Mouse (Mus musculus) megakaryocyte, adult 5-6 weeks (primary cell): ENCODE data around the gene Gatad2a. TPM values are rescaled to one million over a fixed set of nuclear protein-coding genes. Genes with fewer than 3 reads are reported as not detected.
"Not testable (repeated sequence)": the region's sequence is repeated elsewhere in the genome, so short reads cannot be mapped to it uniquely, and the experiment has no call there.

Source experiments
- ATAC-seq: 2 replicates; pipeline ENCODE4 v1.8.0; 2016; ENCODE audit warnings: mild to moderate bottlenecking, inconsistent platforms; ENCODE audit not compliant: poor library complexity, severe bottlenecking
- total RNA-seq, 2 experiments: library from RNA; stranded (forward) in 1 of 2; stranded (reverse) in 1 of 2; fragments of 153-499, 151-499 nt in 1 of 2; fragments of 221-1000, 200-1000 nt in 1 of 2; gene quantifications; 2 replicates each; pipeline versions ENCODE4 v1.2.3 to v1.2.4; 2015 to 2017

Gatad2a gene
- 50.1 and 62.0 TPM in 2 replicates for total RNA-seq (2015)
- 62.5 and 64.7 TPM in 2 replicates for total RNA-seq (2017)

- peak; percentile 86 for ATAC-seq
Measured at GRCm38 (mm10) chr8:69995776-69996588, at the start of gene Gatad2a. Gene Gatad2a (minus strand): TSS chr8:69996384.

DNA sequence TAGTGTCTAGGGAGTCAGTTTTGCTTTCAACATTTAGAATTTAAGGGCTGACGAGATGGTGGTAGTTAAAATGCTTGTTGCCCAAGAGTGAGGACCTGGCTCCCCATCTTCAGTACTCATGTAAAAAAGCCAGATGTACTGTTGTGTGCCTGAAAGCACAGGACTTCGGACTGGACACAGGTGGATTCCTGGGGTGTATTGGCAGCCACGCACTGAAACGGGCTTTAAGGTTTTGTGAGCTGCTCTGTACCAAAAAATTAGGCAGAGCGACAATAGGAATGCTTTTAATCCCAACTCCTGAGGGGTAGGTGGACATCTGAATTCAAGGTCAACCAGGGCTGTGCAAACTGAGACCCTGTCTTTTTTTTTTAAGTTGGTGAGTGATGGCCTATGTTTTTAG lies 47.8 kb upstream of the Gatad2a start:
- ATAC-seq, result no peak

GRCm38 (mm10) chr8:70042583-70043455 lies 46.6 kb upstream of the Gatad2a start, which contains the start of the genes Mau2 and Sugp1:
Gene Mau2 (minus strand): TSS chr8:70042734.
Gene Sugp1 (plus strand): TSS chr8:70042813.
- ATAC-seq, result peak; percentile 96

- no peak for ATAC-seq
Measured at GRCm38 (mm10) chr8:70041885-70042546, 45.8 kb upstream of the Gatad2a start.

GRCm38 (mm10) chr8:70037994-70038393 lies 41.8 kb upstream of the Gatad2a start:
- no peak for ATAC-seq

- ATAC-seq, result no peak
Measured at GRCm38 (mm10) chr8:70030255-70030654, 34.1 kb upstream of the Gatad2a start.

GRCm38 (mm10) chr8:70026151-70026550 lies 30.0 kb upstream of the Gatad2a start:
- no peak for ATAC-seq

- ATAC-seq, result no peak
Measured at GRCm38 (mm10) chr8:70023596-70023995, 27.4 kb upstream of the Gatad2a start.

DNA sequence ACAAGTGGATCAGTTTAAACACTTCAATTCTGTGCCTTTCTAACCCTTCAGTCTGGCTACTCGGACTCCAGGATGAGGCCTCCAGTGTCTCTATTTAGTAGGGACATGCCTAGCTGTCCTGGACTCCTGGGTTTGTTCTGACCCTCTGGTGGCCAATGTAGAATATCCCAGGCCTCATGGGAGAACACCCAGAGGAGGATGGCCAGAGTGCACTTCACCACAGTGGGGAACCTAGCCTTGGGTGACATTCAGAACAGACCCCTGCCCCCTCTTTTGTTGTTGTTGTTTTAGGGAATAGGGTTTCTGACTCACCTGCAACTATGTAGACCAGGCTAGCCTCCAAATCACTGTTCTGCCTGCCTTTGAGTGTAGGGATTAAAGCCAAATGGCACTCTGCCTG lies 18.8 kb upstream of the Gatad2a start:
- ATAC-seq, result no peak

- no peak for ATAC-seq
Measured at GRCm38 (mm10) chr8:70012763-70013162, 16.6 kb upstream of the Gatad2a start.

GRCm38 (mm10) chr8:70012350-70012749 lies 16.2 kb upstream of the Gatad2a start:
- no peak for ATAC-seq

GRCm38 (mm10) chr8:70010796-70011195 lies 14.6 kb upstream of the Gatad2a start:
- not testable (repeated sequence) for ATAC-seq

DNA sequence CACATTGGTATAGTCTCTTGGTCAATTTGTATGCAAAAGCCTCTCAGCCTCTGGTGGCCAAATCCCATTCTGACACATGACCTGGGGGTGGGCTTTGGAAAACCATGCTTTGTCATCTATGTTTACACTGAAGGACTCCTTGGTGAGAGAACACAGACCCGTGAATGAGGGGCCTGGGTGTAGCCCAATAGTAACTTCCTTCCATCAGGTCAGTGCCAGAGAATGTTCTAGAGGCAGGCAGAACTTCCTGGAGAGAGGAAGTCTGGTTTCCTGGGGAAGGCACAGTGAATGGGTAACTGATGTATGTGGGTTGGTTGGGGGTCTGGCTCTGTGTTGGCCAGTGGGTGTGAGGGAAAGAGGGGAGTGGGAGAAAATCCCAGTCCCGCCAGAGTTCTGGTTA lies 9.0 kb upstream of the Gatad2a start:
- no peak for ATAC-seq

DNA sequence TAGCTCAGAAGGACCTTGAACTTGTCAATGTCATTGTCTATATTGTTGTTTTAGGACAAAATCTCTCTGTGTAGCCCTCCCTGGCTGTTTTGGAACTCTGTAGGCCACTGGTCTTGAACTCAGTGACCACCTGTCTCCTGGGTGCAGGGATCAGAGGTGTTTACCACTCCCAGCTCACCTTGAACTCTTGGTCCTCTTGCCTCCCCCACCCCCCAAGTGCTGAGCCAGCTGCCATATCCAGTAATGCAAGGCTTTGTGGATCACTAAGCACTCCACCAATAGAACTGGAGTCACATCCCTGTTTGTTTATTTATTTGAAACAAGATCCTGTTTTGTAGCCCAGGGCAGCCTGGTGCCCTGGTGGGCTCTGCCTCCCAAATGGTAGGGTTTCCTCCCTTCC lies 8.2 kb upstream of the Gatad2a start:
- ATAC-seq, result no peak

- peak; percentile 29 for ATAC-seq
Measured at GRCm38 (mm10) chr8:70003204-70003657, 7.0 kb upstream of the Gatad2a start.

DNA sequence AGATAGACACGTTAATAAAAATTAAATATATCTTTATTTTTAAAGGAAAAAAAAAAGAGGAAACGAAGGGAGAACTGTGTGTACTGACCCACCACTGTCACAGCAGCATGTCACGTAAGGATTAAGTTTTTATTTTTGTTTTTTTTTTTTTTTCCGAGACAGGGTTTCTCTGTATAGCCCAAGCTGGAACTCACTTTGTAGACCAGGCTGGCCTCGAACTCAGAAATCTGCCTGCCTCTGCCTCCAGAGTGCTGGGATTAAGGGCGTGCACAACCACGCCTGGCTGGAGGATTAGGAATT lies 5.7 kb upstream of the Gatad2a start:
- not testable (repeated sequence) for ATAC-seq

DNA sequence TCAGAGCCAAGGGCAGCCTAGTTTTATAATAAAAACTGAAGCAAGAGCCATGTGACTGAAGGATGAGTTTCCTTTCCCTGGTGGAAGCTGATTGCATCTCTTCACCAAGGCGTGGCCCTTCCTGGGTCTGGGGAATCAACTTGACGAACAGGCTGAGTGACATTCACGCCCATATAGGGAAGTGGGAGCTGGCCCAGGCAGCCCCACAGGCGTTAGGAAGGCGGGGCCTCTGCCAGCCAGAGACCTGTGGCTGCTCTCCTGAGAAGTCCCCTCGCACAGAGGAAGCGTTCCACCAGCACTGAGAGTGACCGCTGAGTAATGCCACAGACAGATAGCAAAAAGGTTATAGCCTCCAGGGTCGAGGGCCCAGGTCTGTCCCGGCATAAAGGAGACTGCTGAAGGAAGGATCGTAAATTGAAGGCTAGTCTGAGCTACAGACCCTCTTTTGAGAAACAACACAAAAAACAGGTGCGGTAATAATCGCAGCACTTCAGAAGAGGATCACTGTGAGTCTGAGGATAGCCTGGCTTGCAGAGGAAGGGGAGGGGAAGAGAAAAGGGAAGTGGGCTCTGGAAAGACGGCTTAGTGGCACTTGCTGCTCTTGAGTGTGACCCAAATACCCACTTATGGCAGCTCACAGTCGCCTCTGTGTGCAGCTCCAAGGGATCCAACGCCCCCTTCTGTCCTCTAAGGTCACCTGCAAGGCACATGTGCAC lies 5.2 kb upstream of the Gatad2a start:
- peak; percentile 83 for ATAC-seq

DNA sequence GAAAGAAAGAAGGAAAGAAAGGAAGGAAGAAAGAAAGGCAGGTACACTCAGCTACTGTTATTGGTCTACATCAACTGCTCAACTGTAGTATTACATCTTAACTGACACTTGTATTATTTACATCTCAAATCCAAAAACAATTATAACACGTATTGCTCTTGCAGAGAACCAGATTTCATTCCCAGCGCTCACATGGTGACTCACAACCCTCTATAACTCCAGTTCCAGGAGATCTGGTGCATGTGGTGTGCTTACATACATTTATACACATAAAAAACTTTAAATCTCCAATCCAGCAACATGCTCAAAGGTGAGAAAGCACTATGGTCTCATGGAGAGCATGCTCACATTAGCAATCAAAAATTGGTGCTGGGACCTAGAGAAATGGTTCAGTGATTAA lies 4.0 kb upstream of the Gatad2a start:
- ATAC-seq, result no peak

DNA sequence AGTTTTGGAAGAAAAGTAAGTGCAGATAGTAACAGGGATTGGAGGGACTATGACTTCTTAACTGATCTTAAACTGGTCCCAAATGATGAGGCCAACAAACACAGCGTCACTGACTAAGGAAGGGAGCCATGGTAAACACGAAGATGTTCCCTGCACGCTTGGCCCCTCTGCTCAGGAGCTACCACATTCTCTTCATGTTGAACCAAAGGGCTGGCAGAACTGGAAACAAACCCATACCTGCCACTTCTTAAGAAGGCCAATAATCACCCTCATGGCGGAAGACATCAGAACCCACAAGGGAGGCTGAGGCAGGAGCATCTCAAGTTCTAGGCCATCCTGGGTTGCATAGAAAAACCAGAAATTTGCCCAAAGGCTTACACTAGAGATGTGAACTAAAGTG lies 3.1 kb upstream of the Gatad2a start:
- no peak for ATAC-seq

- ATAC-seq, result no peak
Measured at GRCm38 (mm10) chr8:69998706-69999105, 2.5 kb upstream of the Gatad2a start.
